Mouse (Mus musculus) lung, adult 2 months (tissue): ENCODE data around the gene 4930469K13Rik. TPM values are rescaled to one million over a fixed set of nuclear protein-coding genes. Genes with fewer than 3 reads are reported as not detected.
A peak's percentile ranks its signal among the peaks of the same experiment; 100 is the strongest.

Experiments used
- DNase-seq: peaks from one replicate; pipeline ENCODE4 v3.0.0; 2022
- H3K4me1 ChIP-seq: fragments of 200-500 bp; 2 replicates; pipeline ENCODE4 v1.6.1; 2011; ENCODE audit warnings: low read length; ENCODE audit not compliant: control insufficient read depth, insufficient read depth
- H3K4me3 ChIP-seq: fragments of 200-500 bp; replicated peaks from 2 replicates; pipeline ENCODE3; 2011; ENCODE audit warnings: low read depth, mild to moderate bottlenecking, control low read depth, low read length; ENCODE audit errors: extremely low read depth
- CTCF ChIP-seq: fragments of 200-500 bp; IDR thresholded peaks from 2 replicates; pipeline ENCODE4 v1.5.1; 2011; ENCODE audit warnings: mild to moderate bottlenecking, low read length, control low read depth; ENCODE audit not compliant: insufficient read depth
- POLR2A ChIP-seq: fragments of 200-500 bp; IDR thresholded peaks from 2 replicates; pipeline ENCODE4 v1.6.1; 2011; ENCODE audit warnings: low read depth, mild to moderate bottlenecking, control low read depth, low read length, borderline replicate concordance; ENCODE audit errors: extremely low read depth
- WGBS: fragments of 180-500 bp; shearing (Covaris S2); methylation state at CpG from one replicate; pipeline ENCODE4 v1.1.7; 2018; 5-methylcytosine and 5-hydroxymethylcytosine counted together
- polyA plus RNA-seq: library from polyadenylated mRNA; depleted of rRNA; stranded (reverse); fragments of >200 nt; gene quantifications from 2 replicates; pipeline ENCODE4 v1.2.3, GENCODE M21; 2012

The 4930469K13Rik gene
- polyA plus RNA-seq, 1 experiment, result not detected

GRCm38 (mm10) chr11:34083795-34084194 lies 14.6 kb downstream of the 4930469K13Rik start:
- DNase-seq, result no peak
- TF ChIP-seq POLR2A (no peak), CTCF (no peak)
- H3K4me1 ChIP-seq, result no peaks in the 10 kb centered on the region; the same call in 1 of the 2 replicates
- no peak overlapping the region for H3K4me3 ChIP-seq
- WGBS, result 62% methylated on average over 7 of the region's 7 CpGs

GRCm38 (mm10) chr11:34079542-34080464 lies 18.6 kb downstream of the 4930469K13Rik start:
- WGBS, result 34% methylated on average over 6 of the region's 6 CpGs
- DNase-seq, result no peak
- Histone ChIP-seq H3K4me1 (no peaks in the 10 kb centered on the region), H3K4me3 (no peak overlapping the region)
- TF ChIP-seq CTCF, result no peak
- TF ChIP-seq POLR2A, result no peak

- no peak overlapping the region for H3K4me3 ChIP-seq
- no peak for TF ChIP-seq CTCF
- no peak for TF ChIP-seq POLR2A
- 76% methylated on average over 7 of the region's 7 CpGs for WGBS
Measured at GRCm38 (mm10) chr11:34078581-34078980, 19.8 kb downstream of the 4930469K13Rik start.

GRCm38 (mm10) chr11:34077870-34078269 lies 20.5 kb downstream of the 4930469K13Rik start:
- WGBS, result 62% methylated on average over 2 of the region's 2 CpGs
- TF ChIP-seq POLR2A (no peak), CTCF (no peak)
- Histone ChIP-seq H3K4me1 (no peaks in the 10 kb centered on the region), H3K4me3 (no peak overlapping the region)
- no peak for DNase-seq

More at GRCm38 (mm10) chr11:34078581-34078980, 19.8 kb downstream of the 4930469K13Rik start:
- H3K4me1 ChIP-seq, result no peaks in the 10 kb centered on the region
- no peak for DNase-seq

- DNase-seq, result peak; percentile 44
- Histone ChIP-seq H3K4me3 (no peak overlapping the region), H3K4me1 (peaks cover 2% of the 10 kb centered on the region; the same call in 1 of the 2 replicates)
- TF ChIP-seq POLR2A, result no peak
- TF ChIP-seq CTCF, result peak; percentile 89
- 14% methylated on average over 15 of the region's 15 CpGs for WGBS
Measured at GRCm38 (mm10) chr11:34073776-34074175, 24.6 kb downstream of the 4930469K13Rik start.

GRCm38 (mm10) chr11:34072309-34072708 lies 26.0 kb downstream of the 4930469K13Rik start:
- no peak overlapping the region for H3K4me3 ChIP-seq
- no peak for DNase-seq
- no peak for TF ChIP-seq CTCF
- no peak for TF ChIP-seq POLR2A
- WGBS, result 47% methylated on average over 4 of the region's 4 CpGs
- peaks cover 2% of the 10 kb centered on the region; the same call in 1 of the 2 replicates for H3K4me1 ChIP-seq

- H3K4me1 ChIP-seq, result peaks cover 2% of the 10 kb centered on the region; the same call in 1 of the 2 replicates
- no peak overlapping the region for H3K4me3 ChIP-seq
- TF ChIP-seq POLR2A (no peak), CTCF (no peak)
- DNase-seq, result no peak
Measured at GRCm38 (mm10) chr11:34070596-34070995, 27.8 kb downstream of the 4930469K13Rik start.

GRCm38 (mm10) chr11:34063702-34064485 lies 34.5 kb downstream of the 4930469K13Rik start:
- WGBS, result 37% methylated on average over 5 of the region's 5 CpGs
- no peak for DNase-seq
- TF ChIP-seq POLR2A (no peak), CTCF (no peak)
- no peaks in the 10 kb centered on the region for H3K4me1 ChIP-seq
- H3K4me3 ChIP-seq, result no peak overlapping the region

GRCm38 (mm10) chr11:34063257-34063656 lies 35.1 kb downstream of the 4930469K13Rik start:
- Histone ChIP-seq H3K4me1 (no peaks in the 10 kb centered on the region), H3K4me3 (no peak overlapping the region)
- WGBS, result 46% methylated on average over 2 of the region's 2 CpGs
- no peak for DNase-seq
- no peak for TF ChIP-seq POLR2A
- no peak for TF ChIP-seq CTCF
